Mouse (Mus musculus): ENCODE measurements around the gene Gpc6. TPM values are rescaled to one million over a fixed set of nuclear protein-coding genes. Genes with fewer than 3 reads are reported as not detected.

Gene Gpc6
- polyA plus RNA-seq, 2 experiments, result 26.1 to 39.5 TPM

DNA sequence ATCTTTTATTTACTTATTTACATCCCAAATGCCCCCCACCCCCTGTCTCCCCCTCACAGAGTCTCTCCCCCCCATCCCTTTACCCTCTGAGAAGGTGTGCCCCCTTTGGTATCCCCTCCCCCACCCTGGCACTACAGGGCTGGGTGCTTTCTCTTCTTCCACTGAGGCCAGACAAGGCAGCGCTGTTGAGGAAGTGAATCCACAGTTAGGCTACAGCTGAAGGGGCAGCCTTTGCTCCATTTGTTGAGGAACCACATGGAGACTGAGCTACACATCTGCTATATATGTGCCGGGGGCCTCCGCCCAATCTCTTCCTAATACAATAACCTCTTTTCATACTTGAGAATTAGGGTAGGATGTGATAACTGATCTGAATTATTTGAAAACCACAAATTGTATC is 791.2 kb downstream of the Gpc6 start:
- H3K27ac ChIP-seq (replicated peaks; ENCODE audit: low read depth, low read length), result no peak overlapping the region
- no peak for TF ChIP-seq POLR2A (IDR thresholded peaks at IDR 0.05; ENCODE audit: borderline replicate concordance, extremely low read depth, insufficient read depth, insufficient read length)
- H3K9ac ChIP-seq (ENCODE audit: low read depth, low read length, severe bottlenecking), result no peak overlapping the region
- H3K9me3 ChIP-seq (ENCODE audit: control insufficient read depth, low read length), result no peaks in the 10 kb centered on the region
- ATAC-seq (ENCODE audit: low FRiP score, low read depth) (no peak), DNase-seq (ENCODE audit: low spot score) (no peak)
- H3K4me3 ChIP-seq (replicated peaks; ENCODE audit: low read length), result no peak overlapping the region
- no peaks in the 10 kb centered on the region for H3K27me3 ChIP-seq (ENCODE audit: control insufficient read depth, insufficient read depth, low read length)
- no peaks in the 10 kb centered on the region for H3K36me3 ChIP-seq (ENCODE audit: control insufficient read depth, insufficient read depth, low read length)
- no peaks in the 10 kb centered on the region for H3K4me1 ChIP-seq (ENCODE audit: control insufficient read depth, insufficient read depth, low read length)
- WGBS, result 85% methylated on average over 3 of the region's 3 CpGs
- H3K4me2 ChIP-seq (replicated peaks; ENCODE audit: low read depth, low read length, severe bottlenecking), result no peak overlapping the region

GRCm38 (mm10) chr14:117728741-117729140 is 803.6 kb downstream of the Gpc6 start:
- TF ChIP-seq POLR2A (IDR thresholded peaks at IDR 0.05; ENCODE audit: borderline replicate concordance, extremely low read depth, insufficient read depth, insufficient read length), result no peak
- WGBS, result 91% methylated on average over 2 of the region's 2 CpGs
- H3K36me3 ChIP-seq (ENCODE audit: control insufficient read depth, insufficient read depth, low read length), result no peaks in the 10 kb centered on the region
- DNase-seq (ENCODE audit: low spot score) (no peak), ATAC-seq (ENCODE audit: low FRiP score, low read depth) (no peak)
- no peak overlapping the region for H3K4me2 ChIP-seq (replicated peaks; ENCODE audit: low read depth, low read length, severe bottlenecking)
- H3K9me3 ChIP-seq (ENCODE audit: control insufficient read depth, low read length), result no peaks in the 10 kb centered on the region
- H3K9ac ChIP-seq (ENCODE audit: low read depth, low read length, severe bottlenecking), result no peak overlapping the region
- H3K4me1 ChIP-seq (ENCODE audit: control insufficient read depth, insufficient read depth, low read length), result peaks cover under 1% of the 10 kb centered on the region; the same call in 1 of the 2 replicates
- no peak overlapping the region for H3K27ac ChIP-seq (replicated peaks; ENCODE audit: low read depth, low read length)
- H3K27me3 ChIP-seq (ENCODE audit: control insufficient read depth, insufficient read depth, low read length), result no peaks in the 10 kb centered on the region
- no peak overlapping the region for H3K4me3 ChIP-seq (replicated peaks; ENCODE audit: low read length)

DNA sequence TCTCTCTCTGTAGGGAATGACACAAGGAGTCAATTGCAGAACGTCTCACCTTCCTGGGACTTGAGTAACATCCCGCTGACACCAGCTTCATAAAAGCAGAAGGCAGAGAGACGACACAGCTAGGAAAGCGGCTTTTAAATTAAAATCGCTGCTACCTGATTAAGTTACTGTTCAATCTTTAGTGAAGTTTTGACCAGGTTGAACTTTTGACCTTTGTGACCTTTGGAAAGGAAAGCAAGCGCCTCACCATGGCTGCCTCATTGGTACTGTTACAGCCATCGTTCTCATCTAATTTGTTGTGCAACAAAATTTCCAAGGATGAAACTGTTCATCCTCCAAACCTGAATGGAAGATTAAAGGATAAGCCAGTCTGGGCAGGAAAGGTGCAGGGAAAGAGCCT is 830.1 kb downstream of the Gpc6 start:
- Histone ChIP-seq H3K9ac (ENCODE audit: low read depth, low read length, severe bottlenecking) (no peak overlapping the region), H3K4me1 (ENCODE audit: control insufficient read depth, insufficient read depth, low read length) (no peaks in the 10 kb centered on the region), H3K36me3 (ENCODE audit: control insufficient read depth, insufficient read depth, low read length) (no peaks in the 10 kb centered on the region), H3K4me3 (replicated peaks; ENCODE audit: low read length) (no peak overlapping the region), H3K27me3 (ENCODE audit: control insufficient read depth, insufficient read depth, low read length) (no peaks in the 10 kb centered on the region), H3K9me3 (ENCODE audit: control insufficient read depth, low read length) (peaks cover 5% of the 10 kb centered on the region; the same call in 1 of the 2 replicates), H3K4me2 (replicated peaks; ENCODE audit: low read depth, low read length, severe bottlenecking) (no peak overlapping the region), H3K27ac (replicated peaks; ENCODE audit: low read depth, low read length) (no peak overlapping the region)
- WGBS, result 77% methylated on average over 7 of the region's 7 CpGs
- ATAC-seq (ENCODE audit: low FRiP score, low read depth), result no peak
- no peak for TF ChIP-seq POLR2A (IDR thresholded peaks at IDR 0.05; ENCODE audit: borderline replicate concordance, extremely low read depth, insufficient read depth, insufficient read length)
- no peak for DNase-seq (ENCODE audit: low spot score)

GRCm38 (mm10) chr14:117756505-117756904 is 831.4 kb downstream of the Gpc6 start:
- no peaks in the 10 kb centered on the region for H3K9me3 ChIP-seq (ENCODE audit: control insufficient read depth, low read length)
- 83% methylated on average over 7 of the region's 7 CpGs for WGBS
- no peak overlapping the region for H3K27ac ChIP-seq (replicated peaks; ENCODE audit: low read depth, low read length)
- TF ChIP-seq POLR2A (IDR thresholded peaks at IDR 0.05; ENCODE audit: borderline replicate concordance, extremely low read depth, insufficient read depth, insufficient read length), result no peak
- DNase-seq (ENCODE audit: low spot score) (no peak), ATAC-seq (ENCODE audit: low FRiP score, low read depth) (no peak)
- no peak overlapping the region for H3K9ac ChIP-seq (ENCODE audit: low read depth, low read length, severe bottlenecking)
- H3K4me2 ChIP-seq (replicated peaks; ENCODE audit: low read depth, low read length, severe bottlenecking), result no peak overlapping the region
- H3K4me3 ChIP-seq (replicated peaks; ENCODE audit: low read length), result no peak overlapping the region
- no peaks in the 10 kb centered on the region for H3K27me3 ChIP-seq (ENCODE audit: control insufficient read depth, insufficient read depth, low read length)
- no peaks in the 10 kb centered on the region for H3K4me1 ChIP-seq (ENCODE audit: control insufficient read depth, insufficient read depth, low read length)
- no peaks in the 10 kb centered on the region for H3K36me3 ChIP-seq (ENCODE audit: control insufficient read depth, insufficient read depth, low read length)

- no peak for DNase-seq (ENCODE audit: low spot score)
- ATAC-seq (ENCODE audit: low FRiP score, low read depth), result no peak
- no peaks in the 10 kb centered on the region for H3K9me3 ChIP-seq (ENCODE audit: control insufficient read depth, low read length)
- 89% methylated on average over 6 of the region's 6 CpGs for WGBS
- H3K4me2 ChIP-seq (replicated peaks; ENCODE audit: low read depth, low read length, severe bottlenecking), result no peak overlapping the region
- no peak for TF ChIP-seq POLR2A (IDR thresholded peaks at IDR 0.05; ENCODE audit: borderline replicate concordance, extremely low read depth, insufficient read depth, insufficient read length)
- H3K4me1 ChIP-seq (ENCODE audit: control insufficient read depth, insufficient read depth, low read length), result no peaks in the 10 kb centered on the region
- no peaks in the 10 kb centered on the region for H3K27me3 ChIP-seq (ENCODE audit: control insufficient read depth, insufficient read depth, low read length)
- no peak overlapping the region for H3K27ac ChIP-seq (replicated peaks; ENCODE audit: low read depth, low read length)
- no peak overlapping the region for H3K9ac ChIP-seq (ENCODE audit: low read depth, low read length, severe bottlenecking)
- H3K4me3 ChIP-seq (replicated peaks; ENCODE audit: low read length), result no peak overlapping the region
- no peaks in the 10 kb centered on the region for H3K36me3 ChIP-seq (ENCODE audit: control insufficient read depth, insufficient read depth, low read length)
Observed at GRCm38 (mm10) chr14:117757790-117758358, 832.8 kb downstream of the Gpc6 start.

All from limb, embryonic 14.5 days (tissue).